Mouse (Mus musculus) cerebellum, adult 9-10 months (tissue): ENCODE measurements around the gene Ppip5k1.
"Not testable (repeated sequence)": the region's sequence is repeated elsewhere in the genome, so short reads cannot be mapped to it uniquely, and the experiment has no call there.

Experiments used
- DNase-seq: peaks from one replicate; pipeline ENCODE4 v3.0.0; 2022

The Ppip5k1 gene

GRCm38 (mm10) chr2:121354820-121355592 lies at the start of gene Ppip5k1:
Gene Ppip5k1, minus strand, starts transcription at chr2:121355396.
- peak; percentile 98 for DNase-seq

GRCm38 (mm10) chr2:121403296-121403695 lies 48.1 kb upstream of the Ppip5k1 start:
- no peak for DNase-seq

DNA sequence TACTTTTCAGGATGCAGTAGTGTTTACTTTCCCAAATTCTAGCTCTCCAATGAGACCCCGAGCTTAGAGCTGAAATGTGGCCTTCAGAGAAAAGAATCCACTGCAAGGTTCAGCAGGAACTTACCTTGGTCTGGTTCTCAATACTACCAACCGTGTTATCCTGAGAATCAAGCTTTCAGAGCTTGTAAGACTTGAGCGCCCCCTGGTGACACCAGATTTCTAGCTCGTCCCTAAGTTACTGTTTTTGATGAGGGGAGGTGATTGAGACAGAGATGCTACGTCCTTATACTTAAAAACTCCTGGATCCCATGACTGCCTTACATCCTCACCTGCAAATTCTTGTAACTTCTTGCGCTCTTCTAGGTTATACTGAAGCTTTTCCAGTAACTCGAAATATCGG lies 41.4 kb upstream of the Ppip5k1 start:
- peak; percentile 91 for DNase-seq

DNA sequence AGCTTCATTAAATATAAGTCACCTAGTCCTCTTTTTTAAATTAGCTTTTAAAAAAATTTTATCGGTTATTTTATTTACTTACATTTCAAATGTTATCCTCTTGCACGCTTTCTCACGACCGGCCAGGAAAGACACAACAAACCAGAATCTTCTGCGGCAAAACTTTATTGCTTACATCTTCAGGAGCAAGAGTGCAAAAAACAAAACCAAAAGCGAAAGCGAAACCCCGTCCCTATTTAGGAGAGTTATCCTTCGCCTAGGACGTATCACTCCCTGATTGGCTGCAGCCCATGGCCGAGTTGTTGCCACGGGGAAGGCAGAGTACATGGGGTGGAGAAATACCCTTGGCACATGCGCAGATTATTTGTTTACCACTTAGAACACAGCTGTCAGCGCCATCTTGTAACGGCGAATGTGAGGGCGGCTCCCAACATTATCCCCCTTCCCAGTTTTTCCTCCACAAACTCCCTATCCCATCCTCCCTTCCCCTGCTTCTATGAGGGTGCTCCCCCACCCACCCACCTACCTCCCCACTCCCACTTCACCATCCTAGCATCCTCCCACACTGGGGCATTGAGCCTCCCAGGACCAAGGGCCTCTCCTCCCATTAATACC lies 31.9 kb upstream of the Ppip5k1 start, which contains the start of gene Strc:
Gene Strc (minus strand): TSS at position 208 of the 615 bp plus-strand sequence.
- DNase-seq = not testable (repeated sequence)

- DNase-seq = no peak
These were observed 19.6 kb upstream of the Ppip5k1 start for GRCm38 (mm10) chr2:121374766-121375165.

GRCm38 (mm10) chr2:121372266-121372665 lies 17.1 kb upstream of the Ppip5k1 start:
- no peak for DNase-seq

- no peak for DNase-seq
These were observed 15.7 kb upstream of the Ppip5k1 start for GRCm38 (mm10) chr2:121370921-121371320.

GRCm38 (mm10) chr2:121368831-121369230 lies 13.6 kb upstream of the Ppip5k1 start:
- peak; percentile 64 for DNase-seq

GRCm38 (mm10) chr2:121363656-121364055 lies 8.5 kb upstream of the Ppip5k1 start:
- DNase-seq = no peak

DNA sequence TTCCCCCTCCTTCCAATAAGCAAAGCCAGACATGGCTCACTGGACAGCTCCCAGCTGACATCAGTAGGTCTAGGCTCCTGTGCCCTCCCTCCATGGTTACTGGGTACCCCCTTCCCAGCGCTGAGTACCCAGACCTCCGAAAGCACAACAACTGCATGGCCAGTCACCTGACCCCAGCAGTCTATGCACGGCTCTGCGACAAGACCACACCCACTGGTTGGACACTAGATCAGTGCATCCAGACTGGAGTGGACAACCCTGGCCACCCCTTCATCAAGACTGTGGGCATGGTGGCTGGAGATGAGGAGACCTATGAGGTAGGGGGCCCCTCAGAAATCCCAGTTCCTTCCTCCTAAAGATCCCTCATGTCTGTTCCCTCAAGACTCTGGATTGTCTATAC lies 4.3 kb upstream of the Ppip5k1 start:
- peak; percentile 56 for DNase-seq

GRCm38 (mm10) chr2:121358381-121358780 lies 3.2 kb upstream of the Ppip5k1 start:
- DNase-seq = peak; percentile 95

DNA sequence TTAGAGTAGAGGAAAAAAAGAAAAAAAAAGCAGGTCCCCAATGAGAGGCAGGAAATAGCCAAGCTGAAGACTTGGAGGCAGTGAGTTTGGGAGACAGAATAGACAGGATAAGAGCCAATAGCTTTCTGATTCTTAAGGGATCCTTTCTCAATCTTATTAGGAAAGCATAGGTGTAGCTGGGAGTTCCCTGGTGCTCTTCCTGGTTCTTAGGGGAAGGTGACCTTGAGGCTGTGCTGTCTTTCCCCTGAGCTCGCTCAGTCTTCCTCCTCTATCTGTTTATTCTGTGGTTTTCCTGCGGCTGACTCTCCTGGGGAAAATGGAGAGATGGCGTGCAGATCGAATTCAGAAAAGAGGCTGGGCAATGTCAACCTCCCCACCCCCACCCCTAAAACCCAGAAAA lies 2.8 kb upstream of the Ppip5k1 start:
- peak; percentile 29 for DNase-seq

- DNase-seq = peak; percentile 45
These were observed 2.3 kb upstream of the Ppip5k1 start, which contains the start of gene Ckmt1 for GRCm38 (mm10) chr2:121357494-121357893. Gene Ckmt1, plus strand, starts transcription at chr2:121357714.

DNA sequence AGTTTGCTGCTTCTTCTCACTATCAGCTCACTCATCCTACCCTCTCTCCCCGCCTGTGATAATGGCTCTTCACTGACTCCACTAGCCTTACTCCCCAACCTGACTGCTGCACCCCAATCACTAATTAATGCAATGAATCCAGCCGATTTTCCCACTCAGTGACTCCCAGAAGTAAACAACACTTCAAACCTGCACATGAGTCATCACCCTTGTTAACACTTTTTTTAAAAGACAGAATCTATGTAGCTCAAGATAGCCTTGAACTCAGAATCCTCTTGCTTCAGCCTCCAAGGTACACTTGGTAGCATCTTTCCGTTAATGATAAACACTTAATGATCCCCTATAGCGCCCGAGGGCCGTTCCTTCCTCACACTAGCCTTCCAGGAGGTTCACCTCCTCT lies 818 bp downstream of the Ppip5k1 start:
- no peak for DNase-seq

DNA sequence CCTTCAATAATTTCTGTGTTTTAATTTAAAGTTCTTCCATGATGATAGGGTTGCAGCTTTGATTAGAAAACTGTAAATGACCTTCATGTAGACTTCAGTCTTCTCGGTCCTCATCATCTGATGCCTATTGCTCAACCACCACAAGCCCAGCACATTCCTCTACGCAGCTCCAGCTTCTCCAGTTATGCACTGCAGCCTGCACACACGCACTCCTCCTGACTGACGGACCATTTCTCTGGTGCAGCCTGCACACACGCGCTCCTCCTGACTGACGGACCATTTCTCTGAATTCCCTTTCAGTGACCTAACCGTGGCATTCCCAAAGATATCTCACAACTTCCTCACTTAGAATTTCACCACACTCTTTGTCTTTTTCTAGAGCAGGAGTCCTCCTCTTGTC lies 2.0 kb downstream of the Ppip5k1 start:
- DNase-seq = no peak

- no peak for DNase-seq
These were observed 16.1 kb downstream of the Ppip5k1 start for GRCm38 (mm10) chr2:121339057-121339456.

- DNase-seq = peak; percentile 90
These were observed 25.7 kb downstream of the Ppip5k1 start for GRCm38 (mm10) chr2:121329492-121329891.

DNA sequence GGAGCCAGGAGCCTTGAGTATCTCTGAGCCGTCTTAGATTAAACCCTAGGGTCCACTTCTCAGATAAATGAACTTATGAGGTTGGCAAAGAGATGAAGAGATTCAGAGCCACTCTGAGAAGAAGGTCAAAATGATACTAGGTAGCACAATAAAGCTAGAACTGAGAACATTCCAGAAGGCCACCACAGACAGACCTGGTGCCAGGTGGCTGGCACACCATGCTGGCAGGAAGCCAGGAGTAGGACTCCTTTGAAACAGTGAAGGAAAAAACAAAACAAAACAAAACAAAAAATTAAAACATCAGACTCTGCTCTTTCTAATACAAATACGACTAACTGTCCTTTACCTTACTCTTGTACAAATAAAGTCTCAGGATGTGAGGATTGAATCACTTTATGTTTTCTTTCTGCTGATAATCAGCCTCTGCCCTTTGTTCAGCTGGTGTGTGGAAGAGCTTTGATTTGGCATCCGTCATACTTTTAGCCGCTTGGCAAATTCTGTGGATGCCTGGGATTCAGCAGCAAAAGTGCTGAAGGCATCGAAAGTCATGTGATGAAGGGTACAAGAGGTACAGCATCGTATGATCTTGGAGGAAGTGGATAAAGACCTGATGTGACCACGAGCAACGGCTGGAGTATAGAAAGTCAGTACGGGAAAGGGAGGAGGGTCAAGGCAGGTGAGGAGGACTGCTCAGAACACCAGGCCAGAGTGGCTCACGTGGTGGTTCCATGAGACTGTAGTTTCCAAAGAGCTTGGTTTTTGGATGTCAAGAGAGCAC lies 31.3 kb downstream of the Ppip5k1 start:
- peak; percentile 94 for DNase-seq

GRCm38 (mm10) chr2:121323041-121323440 lies 32.2 kb downstream of the Ppip5k1 start:
- DNase-seq = peak; percentile 90

DNA sequence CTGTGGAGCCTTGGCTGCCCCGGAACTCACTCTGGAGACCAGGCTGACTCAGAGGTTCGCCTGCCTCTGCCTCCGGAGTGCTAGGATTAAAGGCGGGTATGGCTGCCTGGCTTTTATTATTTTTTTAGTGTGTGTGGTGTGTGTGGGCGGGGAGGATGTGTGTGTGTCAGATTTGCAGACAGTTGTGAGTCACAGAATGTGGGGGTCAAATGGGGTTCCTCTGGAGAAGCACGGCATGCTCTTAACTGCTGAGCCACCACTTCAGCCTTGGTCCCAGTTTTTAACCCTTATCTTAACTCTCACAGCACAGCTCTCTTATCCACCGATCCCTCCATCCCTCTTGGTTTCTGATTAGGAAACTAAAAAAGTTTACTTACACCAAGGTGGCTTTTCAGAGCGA lies 38.9 kb downstream of the Ppip5k1 start:
- no peak for DNase-seq

DNA sequence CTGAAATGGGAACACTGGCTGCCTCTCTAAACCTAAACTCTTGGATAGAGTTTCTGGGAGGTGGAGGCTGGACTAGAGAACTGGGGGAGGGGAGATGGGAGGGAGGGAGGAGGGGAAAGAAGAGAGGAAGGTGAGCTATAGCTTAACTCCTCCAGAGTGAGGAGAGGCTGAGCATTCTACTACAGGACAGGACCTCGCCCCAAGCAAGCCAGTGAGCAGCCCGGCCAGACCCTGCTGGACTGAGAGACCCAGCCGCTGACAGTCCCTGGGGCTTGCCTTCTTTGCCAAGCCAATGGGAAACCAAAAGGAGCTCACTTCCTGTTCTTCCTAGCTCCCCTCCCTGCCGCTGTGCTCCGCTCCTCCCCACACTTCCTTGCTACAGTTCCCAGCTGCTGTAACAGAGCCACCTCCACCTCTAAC lies 46.2 kb downstream of the Ppip5k1 start:
- DNase-seq = no peak

GRCm38 (mm10) chr2:121300036-121300435 lies 55.2 kb downstream of the Ppip5k1 start:
- DNase-seq = peak; percentile 75

DNA sequence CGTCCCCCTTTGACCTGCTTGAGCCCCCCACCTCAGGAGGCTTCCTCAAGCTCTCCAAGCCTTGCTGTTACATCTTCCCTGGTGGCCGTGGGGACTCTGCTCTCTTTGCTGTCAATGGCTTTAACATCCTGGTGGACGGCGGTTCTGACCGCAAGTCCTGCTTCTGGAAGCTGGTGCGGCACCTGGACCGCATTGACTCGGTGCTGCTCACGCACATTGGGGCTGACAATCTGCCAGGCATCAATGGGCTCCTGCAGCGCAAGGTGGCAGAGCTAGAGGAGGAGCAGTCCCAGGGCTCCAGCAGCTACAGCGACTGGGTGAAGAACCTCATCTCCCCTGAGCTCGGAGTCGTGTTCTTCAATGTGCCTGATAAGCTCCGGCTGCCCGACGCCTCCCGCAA lies 55.7 kb downstream of the Ppip5k1 start:
- DNase-seq = no peak
